Mouse (Mus musculus): ENCODE measurements around the gene Upk3b. TPM values are rescaled to one million over a fixed set of nuclear protein-coding genes. Genes with fewer than 3 reads are reported as not detected.

Gene Upk3b
- polyA plus RNA-seq, 1 experiment, result 62.7 TPM

- peak; percentile 88 for DNase-seq
- Histone ChIP-seq H3K4me1 (ENCODE audit: control insufficient read depth, insufficient read depth, low read length) (peaks cover 2% of the 10 kb centered on the region; the same call in 1 of the 2 replicates), H3K4me3 (replicated peaks; ENCODE audit: extremely low read depth, low read depth, low read length) (peak within 1 kb of the TSS; percentile 82)
- TF ChIP-seq CTCF (IDR thresholded peaks at IDR 0.05; ENCODE audit: insufficient read depth, low read length) (no peak), POLR2A (IDR thresholded peaks at IDR 0.05; ENCODE audit: borderline replicate concordance, extremely low read depth, low read depth, low read length) (peak; percentile 18; the same call in 1 of the 2 replicates)
- WGBS, result under 1% methylated on average over 28 of the region's 28 CpGs
These were observed 45.4 kb downstream of the Upk3b start, which contains the start of gene Rasa4 for GRCm38 (mm10) chr5:136083669-136084107. Rasa4 (plus strand) TSS chr5:136083916.

DNA sequence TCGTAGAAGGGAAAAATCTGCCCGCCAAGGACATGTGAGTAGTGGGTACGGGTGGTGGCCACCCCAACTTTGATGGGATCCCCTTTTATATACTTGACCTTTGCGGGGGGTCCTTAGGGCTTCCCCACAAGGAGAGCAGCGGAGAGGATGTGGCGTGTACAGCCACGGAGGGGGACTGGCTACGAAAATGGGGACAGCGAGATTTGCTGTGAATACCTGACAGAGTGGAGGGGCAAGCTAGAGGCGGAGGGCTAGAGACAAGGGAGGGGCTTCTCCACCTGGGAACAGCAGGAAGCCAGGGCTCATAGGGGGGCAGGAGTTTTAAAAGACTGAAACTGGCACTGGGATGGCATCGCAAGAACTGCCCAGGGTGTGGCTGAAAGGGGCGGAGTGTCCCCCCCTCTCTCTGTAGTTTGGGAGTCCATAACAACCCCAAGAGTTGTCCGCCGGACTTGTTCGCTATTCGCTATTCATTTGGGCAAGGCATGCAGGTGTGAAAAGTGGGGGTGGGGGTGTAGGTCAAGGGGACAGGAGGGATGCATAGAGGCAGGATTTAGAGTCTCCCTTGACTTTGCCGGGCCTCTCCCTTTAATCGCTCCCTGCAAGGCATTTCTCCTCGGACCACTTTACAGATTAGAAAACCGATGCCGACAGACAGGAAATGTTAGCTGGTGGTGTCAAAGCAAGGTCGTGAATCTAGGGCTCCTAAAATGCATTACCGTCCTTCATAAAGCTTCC is 46.0 kb downstream of the Upk3b start:
- Histone ChIP-seq H3K4me1 (ENCODE audit: control insufficient read depth, insufficient read depth, low read length) (peaks cover 2% of the 10 kb centered on the region; the same call in 1 of the 2 replicates), H3K4me3 (replicated peaks; ENCODE audit: extremely low read depth, low read depth, low read length) (peak overlapping the region; percentile 82)
- DNase-seq, result no peak
- WGBS, result 3% methylated on average over 23 of the region's 23 CpGs
- no peak for TF ChIP-seq POLR2A (IDR thresholded peaks at IDR 0.05; ENCODE audit: borderline replicate concordance, extremely low read depth, low read depth, low read length)
- TF ChIP-seq CTCF (IDR thresholded peaks at IDR 0.05; ENCODE audit: insufficient read depth, low read length), result no peak

GRCm38 (mm10) chr5:136084891-136085651 is 46.8 kb downstream of the Upk3b start:
- Histone ChIP-seq H3K4me3 (replicated peaks; ENCODE audit: extremely low read depth, low read depth, low read length) (peak overlapping the region; percentile 15), H3K4me1 (ENCODE audit: control insufficient read depth, insufficient read depth, low read length) (peaks cover 2% of the 10 kb centered on the region; the same call in 1 of the 2 replicates)
- no peak for DNase-seq
- no peak for TF ChIP-seq POLR2A (IDR thresholded peaks at IDR 0.05; ENCODE audit: borderline replicate concordance, extremely low read depth, low read depth, low read length)
- no peak for TF ChIP-seq CTCF (IDR thresholded peaks at IDR 0.05; ENCODE audit: insufficient read depth, low read length)
- WGBS, result 34% methylated on average over 21 of the region's 21 CpGs

DNA sequence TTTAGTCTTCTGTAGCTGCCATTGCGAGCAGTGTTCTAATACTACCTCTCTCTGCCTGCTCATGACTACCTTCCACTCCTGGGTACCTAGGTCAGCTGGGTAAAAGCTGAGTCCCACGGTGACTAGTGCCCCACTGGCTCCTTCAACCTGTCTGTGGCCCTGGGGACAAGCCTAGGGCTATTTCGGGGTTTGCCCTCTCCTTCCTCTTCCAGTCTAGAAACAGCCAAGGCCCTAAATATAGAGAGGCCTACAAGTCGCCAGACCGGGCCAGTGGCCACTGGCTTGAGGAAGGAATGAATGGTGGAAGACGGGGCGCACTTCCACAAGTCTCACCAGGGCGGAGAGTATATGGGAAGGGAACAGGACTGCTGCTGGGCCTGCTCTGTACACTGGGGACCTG is 48.0 kb downstream of the Upk3b start:
- WGBS, result 83% methylated on average over 8 of the region's 8 CpGs

GRCm38 (mm10) chr5:136088821-136089575 is 50.7 kb downstream of the Upk3b start:
- no peaks in the 10 kb centered on the region for H3K4me1 ChIP-seq (ENCODE audit: control insufficient read depth, insufficient read depth, low read length)

More for the DNA sequence above, 48.0 kb downstream of the Upk3b start:
- no peak for DNase-seq
- Histone ChIP-seq H3K4me1 (ENCODE audit: control insufficient read depth, insufficient read depth, low read length) (peaks cover 2% of the 10 kb centered on the region; the same call in 1 of the 2 replicates), H3K4me3 (replicated peaks; ENCODE audit: extremely low read depth, low read depth, low read length) (no peak overlapping the region)
- no peak for TF ChIP-seq POLR2A (IDR thresholded peaks at IDR 0.05; ENCODE audit: borderline replicate concordance, extremely low read depth, low read depth, low read length)
- TF ChIP-seq CTCF (IDR thresholded peaks at IDR 0.05; ENCODE audit: insufficient read depth, low read length), result no peak

DNA sequence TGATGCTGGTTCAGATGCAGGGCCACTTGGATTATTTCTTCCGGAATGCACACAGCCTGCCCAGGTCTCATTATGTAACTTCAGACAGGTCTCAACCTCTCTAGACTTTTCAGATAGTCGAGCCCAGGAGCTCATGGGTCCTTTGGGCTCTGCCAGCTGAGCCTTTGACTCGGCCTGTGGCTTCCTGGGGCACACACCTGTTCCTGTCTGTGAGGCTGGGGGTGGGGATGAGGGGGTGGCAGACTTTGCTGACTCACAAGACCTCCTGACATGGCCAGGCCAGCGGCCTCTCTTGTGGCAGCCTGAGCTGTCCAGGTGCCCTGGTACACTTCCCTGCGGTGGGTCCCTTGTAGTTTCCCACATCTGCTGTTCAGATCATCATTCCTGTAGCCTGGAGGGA is 53.6 kb downstream of the Upk3b start:
- no peaks in the 10 kb centered on the region for H3K4me1 ChIP-seq (ENCODE audit: control insufficient read depth, insufficient read depth, low read length)
- no peak overlapping the region for H3K4me3 ChIP-seq (replicated peaks; ENCODE audit: extremely low read depth, low read depth, low read length)
- TF ChIP-seq POLR2A (IDR thresholded peaks at IDR 0.05; ENCODE audit: borderline replicate concordance, extremely low read depth, low read depth, low read length) (no peak), CTCF (IDR thresholded peaks at IDR 0.05; ENCODE audit: insufficient read depth, low read length) (no peak)
- DNase-seq, result no peak
- 56% methylated on average over 5 of the region's 5 CpGs for WGBS

More at GRCm38 (mm10) chr5:136088821-136089575, 50.7 kb downstream of the Upk3b start:
- WGBS, result 24% methylated on average over 14 of the region's 14 CpGs
- TF ChIP-seq POLR2A (IDR thresholded peaks at IDR 0.05; ENCODE audit: borderline replicate concordance, extremely low read depth, low read depth, low read length) (no peak), CTCF (IDR thresholded peaks at IDR 0.05; ENCODE audit: insufficient read depth, low read length) (peak; percentile 32; the same call in 1 of the 2 replicates)
- H3K4me3 ChIP-seq (replicated peaks; ENCODE audit: extremely low read depth, low read depth, low read length), result no peak overlapping the region
- DNase-seq, result no peak

GRCm38 (mm10) chr5:136094249-136095010 is 56.1 kb downstream of the Upk3b start:
- DNase-seq, result no peak
- Histone ChIP-seq H3K4me3 (replicated peaks; ENCODE audit: extremely low read depth, low read depth, low read length) (no peak overlapping the region), H3K4me1 (ENCODE audit: control insufficient read depth, insufficient read depth, low read length) (no peaks in the 10 kb centered on the region)
- WGBS, result 54% methylated on average over 8 of the region's 8 CpGs
- TF ChIP-seq POLR2A (IDR thresholded peaks at IDR 0.05; ENCODE audit: borderline replicate concordance, extremely low read depth, low read depth, low read length) (no peak), CTCF (IDR thresholded peaks at IDR 0.05; ENCODE audit: insufficient read depth, low read length) (no peak)

GRCm38 (mm10) chr5:136095089-136095488 is 56.8 kb downstream of the Upk3b start:
- Histone ChIP-seq H3K4me3 (replicated peaks; ENCODE audit: extremely low read depth, low read depth, low read length) (no peak overlapping the region), H3K4me1 (ENCODE audit: control insufficient read depth, insufficient read depth, low read length) (no peaks in the 10 kb centered on the region)
- no peak for DNase-seq
- TF ChIP-seq POLR2A (IDR thresholded peaks at IDR 0.05; ENCODE audit: borderline replicate concordance, extremely low read depth, low read depth, low read length), result no peak
- no peak for TF ChIP-seq CTCF (IDR thresholded peaks at IDR 0.05; ENCODE audit: insufficient read depth, low read length)
- WGBS, result 76% methylated on average over 7 of the region's 7 CpGs

Other genes starting within 250 kb of the Upk3b start
- gene Srrm3, start 231.6 kb upstream of the Upk3b start, polyA plus RNA-seq (2012; rRNA removed), result 0.06 and 0.14 TPM in 2 replicates
- gene Hspb1, start 150.6 kb upstream of the Upk3b start, polyA plus RNA-seq (2012; rRNA removed), result 541 and 589 TPM in 2 replicates
- 66.2 and 80.3 TPM in 2 replicates for gene Ywhag, start 103.9 kb upstream of the Upk3b start, polyA plus RNA-seq (2012; rRNA removed)
- gene Ssc4d, start 64.0 kb upstream of the Upk3b start, polyA plus RNA-seq (2012; rRNA removed), result 3.6 and 3.9 TPM in 2 replicates
- gene Zp3, start 58.4 kb upstream of the Upk3b start, polyA plus RNA-seq (2012; rRNA removed), result 0.08 TPM in 1 of 2 replicates, not detected in the other
- gene Dtx2, start 43.7 kb upstream of the Upk3b start, polyA plus RNA-seq (2012; rRNA removed), result 23.9 and 29.9 TPM in 2 replicates
- gene Upk3bl, start 16.0 kb downstream of the Upk3b start, polyA plus RNA-seq (2012; rRNA removed), result 4.2 TPM in 1 of 2 replicates, not detected in the other
- 11.8 and 16.1 TPM in 2 replicates for gene Rasa4, start 45.4 kb downstream of the Upk3b start, polyA plus RNA-seq (2012; rRNA removed)
- 35.0 and 37.1 TPM in 2 replicates for gene Polr2j, start 78.1 kb downstream of the Upk3b start, polyA plus RNA-seq (2012; rRNA removed)
- 32.3 and 35.4 TPM in 2 replicates for gene Lrwd1, start 97.6 kb downstream of the Upk3b start, polyA plus RNA-seq (2012; rRNA removed)
- gene Alkbh4, start 97.7 kb downstream of the Upk3b start, polyA plus RNA-seq (2012; rRNA removed), result 15.1 TPM in 2 replicates
- 39.2 and 51.0 TPM in 2 replicates for gene Orai2, start 132.2 kb downstream of the Upk3b start, polyA plus RNA-seq (2012; rRNA removed)
- 8.9 and 11.0 TPM in 2 replicates for gene Prkrip1, start 160.5 kb downstream of the Upk3b start, polyA plus RNA-seq (2012; rRNA removed)
- gene Sh2b2, start 208.1 kb downstream of the Upk3b start, polyA plus RNA-seq (2012; rRNA removed), result 11.5 and 12.6 TPM in 2 replicates

All from lung, adult 2 months (tissue).